Mouse (Mus musculus) gastrocnemius, postnatal 25 days (tissue): ENCODE results near the gene Cdyl2. TPM values are rescaled to one million over a fixed set of nuclear protein-coding genes. Genes with fewer than 3 reads are reported as not detected.
A peak's percentile ranks its signal among the peaks of the same experiment; 100 is the strongest.

Experiments
- DNase-seq: peaks from one replicate; pipeline ENCODE4 v3.0.0; 2022
- long read RNA-seq, 2 experiments: library from polyadenylated mRNA; stranded (forward); transcript quantifications; one replicate each; pipeline ENCODE4 v2.0.0; 2021
- total RNA-seq, 2 experiments: library from RNA; stranded (reverse); gene quantifications; 1 replicate in 1 of 2; 2 replicates in 1 of 2; pipeline ENCODE4 v1.2.3; 2021

Gene Cdyl2
- 1 to 10 TPM; 2.9 to 3.2 TPM for total RNA-seq
- long read RNA-seq, experiment 1, partial matches to known transcripts = 0 of 1 reads
- long read RNA-seq, experiment 1, other reads (novel, unspliced or antisense) = 1 of 1 reads
- long read RNA-seq, experiment 2, partial matches to known transcripts = 0 of 1 reads
- long read RNA-seq, experiment 2, other reads (novel, unspliced or antisense) = 0 of 1 reads

DNA sequence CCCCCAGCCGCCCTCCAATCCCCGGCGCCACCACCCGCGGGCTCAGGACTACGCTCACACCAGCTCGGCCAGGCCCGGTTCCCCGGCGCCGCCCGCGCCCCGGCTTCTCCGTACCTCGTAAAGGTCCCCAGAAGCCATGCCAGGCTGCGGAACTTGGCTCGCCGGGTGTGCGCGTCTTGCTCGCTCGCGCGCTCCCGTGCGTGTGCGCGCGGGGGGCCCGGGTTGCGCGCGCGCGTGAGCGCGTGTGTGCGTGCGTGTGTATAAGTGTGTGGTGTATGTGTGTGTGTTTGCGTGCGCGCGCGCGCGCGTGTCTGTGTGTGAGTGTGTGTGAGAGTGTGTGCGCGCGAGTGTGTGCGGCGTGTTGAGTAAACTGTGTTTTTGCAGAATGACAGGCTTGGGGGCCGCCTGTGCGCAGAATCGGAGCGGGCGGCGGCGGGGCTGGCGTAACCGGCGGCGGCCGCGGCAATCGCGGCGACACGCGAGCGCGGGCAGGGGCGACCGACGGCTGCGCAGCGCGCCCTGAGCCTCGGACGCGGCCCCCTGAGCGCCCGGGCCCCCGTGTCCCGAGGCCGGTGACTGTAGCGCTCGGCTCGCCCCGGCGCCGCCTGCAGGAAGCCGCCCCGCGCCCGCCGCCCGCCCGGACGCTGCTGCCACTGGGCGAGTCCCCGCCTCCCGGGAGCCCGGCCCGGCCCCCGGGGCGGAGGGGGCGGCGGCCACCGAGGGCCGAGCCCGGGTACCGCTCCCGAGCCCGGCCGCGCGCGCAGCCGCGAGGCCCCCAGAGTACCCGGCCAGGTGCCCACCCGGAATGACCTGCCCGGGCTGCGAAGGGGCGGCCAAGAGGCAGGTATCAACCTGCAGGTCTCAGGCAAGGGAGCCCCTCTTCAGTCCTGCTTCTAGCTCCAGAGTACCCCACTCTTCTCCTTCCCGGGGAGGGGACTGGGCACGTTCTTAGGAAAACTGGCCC, at the start of gene Cdyl2:
Gene Cdyl2, minus strand, starts transcription at position 308 of the 964 bp plus-strand sequence.
- DNase-seq = peak; percentile 76

DNA sequence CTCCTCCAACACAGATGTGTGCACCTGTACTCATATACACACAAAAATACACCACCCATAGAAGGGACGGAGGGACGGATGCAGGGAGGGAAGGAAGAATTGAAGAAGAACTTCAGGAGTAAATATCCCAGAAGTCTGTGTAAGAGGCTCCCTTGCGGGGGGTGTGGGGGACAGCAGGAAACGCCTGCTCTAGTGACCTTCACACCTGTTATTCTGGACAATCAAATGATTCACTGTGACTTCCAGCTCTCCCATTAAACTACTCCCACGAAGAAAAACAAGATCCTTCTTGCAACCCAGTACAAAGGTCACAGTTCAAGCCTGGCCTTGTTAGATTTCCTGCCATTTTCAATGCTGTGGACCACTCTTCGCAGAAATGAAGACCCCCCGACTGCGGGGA, 47.8 kb upstream of the Cdyl2 start:
- no peak for DNase-seq

DNA sequence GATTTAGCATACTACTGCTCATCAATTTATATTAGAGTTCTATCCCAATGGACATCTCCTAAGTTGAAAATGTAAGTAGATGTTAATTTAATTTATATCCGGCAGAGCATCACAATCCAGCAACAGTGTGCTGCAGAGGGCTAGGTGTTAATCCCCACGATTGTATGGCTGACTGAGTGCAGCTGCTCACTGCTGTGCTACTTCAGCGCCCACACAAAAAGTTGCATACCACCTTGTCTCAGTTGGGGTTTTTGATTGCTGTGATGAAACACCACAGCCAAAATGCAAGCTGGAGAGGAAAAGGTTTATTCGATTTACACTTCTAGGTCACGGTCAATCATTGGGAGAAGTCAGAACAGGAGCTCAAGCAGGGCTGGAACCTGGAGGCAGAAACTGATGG, 41.4 kb upstream of the Cdyl2 start:
- DNase-seq = no peak

DNA sequence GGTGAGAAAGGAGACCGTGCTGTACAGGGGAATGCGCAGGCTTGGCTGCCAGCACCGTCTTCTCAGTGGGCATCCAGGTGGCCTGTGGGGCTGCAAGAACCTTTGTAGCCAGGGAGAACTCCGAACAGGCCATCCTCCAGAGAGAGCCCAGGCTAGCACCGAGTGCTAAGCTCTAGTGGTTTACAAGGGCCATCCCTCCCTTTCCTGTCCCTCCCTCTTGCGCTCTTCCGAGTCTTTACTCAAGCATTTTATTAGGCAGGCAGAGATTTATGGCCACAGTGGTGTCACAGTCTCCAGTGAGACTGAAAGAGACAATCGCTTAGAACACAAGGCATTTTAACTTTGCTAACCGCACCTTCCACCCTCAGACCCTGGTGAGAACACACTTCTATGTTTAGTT, 39.9 kb upstream of the Cdyl2 start:
- no peak for DNase-seq

DNA sequence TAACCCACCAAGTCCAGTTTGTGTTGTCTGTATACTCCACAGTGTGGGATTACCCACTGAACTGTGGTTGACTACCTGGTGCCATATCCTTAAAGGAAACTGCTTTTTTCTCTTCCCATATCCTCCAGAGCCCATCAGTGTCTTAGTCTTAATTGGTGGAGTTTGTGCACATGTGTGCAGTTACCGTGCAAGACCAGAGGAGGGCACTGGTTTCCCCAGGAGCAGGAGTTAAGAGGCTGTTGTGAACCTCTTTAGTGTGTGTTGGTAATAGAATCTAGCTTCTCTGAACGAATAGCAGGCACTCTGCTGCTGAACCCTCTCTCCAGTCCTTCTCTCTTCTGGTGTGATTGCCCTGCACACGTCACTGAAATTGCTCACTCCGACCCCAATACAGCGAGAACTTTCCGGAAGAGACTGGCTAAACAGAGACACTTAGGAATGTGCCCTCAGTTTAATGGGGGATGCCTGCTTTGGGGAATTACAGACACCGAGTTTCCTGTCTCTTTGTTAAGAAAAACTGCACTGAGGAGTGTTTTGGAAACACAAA, 39.1 kb upstream of the Cdyl2 start:
- no peak for DNase-seq

DNA sequence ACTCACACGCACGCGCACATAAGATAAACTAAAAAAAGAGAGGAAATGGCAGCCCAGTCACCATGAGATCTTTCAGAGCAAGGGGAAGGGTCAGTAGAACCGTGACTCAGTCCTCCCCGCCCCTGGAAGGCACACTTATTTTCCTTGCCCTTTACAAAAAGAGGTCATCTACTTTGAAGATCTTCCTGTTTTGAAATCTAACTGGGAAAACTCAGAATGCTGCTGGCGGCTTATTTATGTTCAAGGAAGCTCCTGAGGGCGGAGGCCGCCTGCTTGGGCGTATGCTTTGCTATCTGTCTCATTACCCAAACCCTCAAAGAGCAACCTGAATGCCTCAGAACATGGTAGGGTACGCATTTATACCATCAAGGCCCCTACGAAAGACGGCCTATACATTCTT, 38.0 kb upstream of the Cdyl2 start:
- no peak for DNase-seq

DNA sequence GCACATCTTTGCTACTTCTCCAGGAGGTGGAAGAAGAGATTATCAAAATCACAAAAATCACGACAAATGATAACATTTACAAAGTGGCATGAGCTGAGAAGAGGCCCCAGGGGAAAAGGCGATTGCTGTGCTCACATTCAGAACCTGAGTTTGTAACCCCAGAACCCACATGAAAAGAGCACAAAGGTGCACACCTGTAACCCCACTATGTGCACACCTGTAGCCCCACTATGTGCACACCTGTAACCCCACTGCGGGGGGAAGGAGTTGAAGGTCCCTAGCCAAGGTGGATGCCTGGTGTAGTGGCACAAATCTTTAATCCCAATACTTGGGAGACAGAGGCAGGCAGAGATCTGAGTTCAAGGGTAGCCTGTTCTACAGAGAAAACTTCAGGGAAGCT, 23.4 kb upstream of the Cdyl2 start:
- no peak for DNase-seq

DNA sequence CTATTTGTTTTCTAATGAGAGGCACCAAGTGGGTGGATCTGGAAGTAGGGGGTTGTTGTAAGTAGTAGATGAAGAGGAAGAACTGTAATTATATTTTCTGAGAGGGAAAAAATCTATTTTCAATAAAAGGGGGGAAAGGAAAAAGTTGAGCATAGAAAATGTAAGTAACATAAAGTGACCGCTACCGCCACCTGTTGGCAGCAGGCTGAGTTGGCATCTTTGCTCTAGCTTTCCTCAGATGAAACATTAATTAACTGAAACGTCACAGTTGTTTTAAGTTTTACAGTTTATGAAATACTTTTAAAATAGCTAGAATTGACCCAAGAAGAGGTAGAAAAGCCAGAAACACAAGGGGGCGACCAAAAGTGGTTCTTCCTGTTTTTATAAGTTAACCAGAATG, 22.8 kb upstream of the Cdyl2 start:
- DNase-seq = no peak

DNA sequence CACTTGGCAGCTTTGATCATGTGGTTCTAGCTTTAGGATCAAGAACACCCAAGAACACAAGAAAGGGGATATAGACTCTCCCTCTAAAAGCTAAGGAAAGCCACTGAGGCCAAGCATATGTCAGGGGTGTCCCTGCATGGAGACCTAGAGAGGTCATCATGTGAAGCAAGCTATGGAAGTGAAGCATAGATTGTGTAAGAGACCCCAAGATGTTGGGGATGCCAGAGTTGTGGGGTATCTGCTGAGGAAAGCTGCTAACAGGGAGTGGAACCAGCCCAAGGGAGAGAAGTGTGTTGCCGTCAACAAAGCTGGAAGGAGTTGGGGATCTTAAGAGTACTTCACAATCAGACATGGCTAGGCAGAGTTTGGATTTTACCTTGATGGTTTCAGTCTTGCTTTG, 7.9 kb upstream of the Cdyl2 start:
- DNase-seq = no peak

DNA sequence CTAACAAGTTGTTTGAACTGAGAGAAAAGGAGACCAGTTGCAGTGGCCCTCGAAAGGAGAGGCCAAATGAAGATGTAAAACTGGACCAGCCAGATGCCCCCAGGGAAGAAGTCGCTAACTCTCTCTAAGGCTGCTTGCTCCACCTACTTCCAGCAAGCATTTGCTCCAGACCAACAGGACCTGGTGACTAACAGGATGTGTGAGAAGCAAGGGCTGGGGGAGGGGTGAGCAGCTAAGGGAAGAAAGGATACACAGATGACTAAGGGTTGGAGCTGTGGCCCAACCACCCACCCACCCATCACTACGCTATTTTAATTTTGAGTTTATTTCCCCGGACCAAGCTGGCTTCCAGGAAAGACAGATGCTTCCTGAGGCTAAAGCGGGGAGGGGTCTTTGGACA, 2.5 kb upstream of the Cdyl2 start:
- no peak for DNase-seq

DNA sequence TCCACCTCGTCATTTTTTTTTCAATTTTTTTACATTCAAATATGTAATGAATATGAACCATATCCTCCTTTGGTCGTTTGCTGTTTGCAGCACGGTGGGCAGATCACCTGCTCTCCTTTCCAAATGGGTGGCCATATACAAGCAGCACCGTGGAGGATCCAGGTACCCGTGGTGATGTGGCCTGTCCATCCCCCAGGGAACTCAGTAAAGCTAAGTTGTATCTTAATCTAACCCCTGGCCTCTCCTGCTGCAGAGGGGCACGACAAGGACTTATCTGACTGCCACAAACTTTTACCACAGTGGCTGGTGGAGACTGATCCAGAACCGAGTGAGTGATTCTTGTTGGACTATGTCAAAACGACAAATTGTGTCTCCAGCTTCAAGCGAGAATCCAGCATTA, 1.4 kb upstream of the Cdyl2 start:
- DNase-seq = no peak

DNA sequence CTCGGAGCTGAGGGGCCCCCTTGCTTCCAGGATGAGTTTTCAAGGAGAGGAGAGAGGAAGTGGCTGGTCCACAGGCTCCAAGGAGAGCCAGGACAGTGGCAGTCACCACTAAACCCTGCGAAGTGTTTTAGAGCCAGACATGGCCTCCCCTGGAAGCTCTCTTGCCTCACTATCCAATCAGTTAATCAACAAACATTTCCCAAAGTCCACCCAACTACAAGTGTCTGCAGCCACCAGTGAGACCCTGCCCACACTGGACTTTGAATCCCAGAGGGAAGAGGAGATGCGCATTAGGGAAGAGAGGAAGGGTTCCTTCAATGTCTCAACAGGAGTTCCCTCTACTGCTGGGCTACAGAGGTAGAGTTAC, 840 bp upstream of the Cdyl2 start:
- DNase-seq = no peak

DNA sequence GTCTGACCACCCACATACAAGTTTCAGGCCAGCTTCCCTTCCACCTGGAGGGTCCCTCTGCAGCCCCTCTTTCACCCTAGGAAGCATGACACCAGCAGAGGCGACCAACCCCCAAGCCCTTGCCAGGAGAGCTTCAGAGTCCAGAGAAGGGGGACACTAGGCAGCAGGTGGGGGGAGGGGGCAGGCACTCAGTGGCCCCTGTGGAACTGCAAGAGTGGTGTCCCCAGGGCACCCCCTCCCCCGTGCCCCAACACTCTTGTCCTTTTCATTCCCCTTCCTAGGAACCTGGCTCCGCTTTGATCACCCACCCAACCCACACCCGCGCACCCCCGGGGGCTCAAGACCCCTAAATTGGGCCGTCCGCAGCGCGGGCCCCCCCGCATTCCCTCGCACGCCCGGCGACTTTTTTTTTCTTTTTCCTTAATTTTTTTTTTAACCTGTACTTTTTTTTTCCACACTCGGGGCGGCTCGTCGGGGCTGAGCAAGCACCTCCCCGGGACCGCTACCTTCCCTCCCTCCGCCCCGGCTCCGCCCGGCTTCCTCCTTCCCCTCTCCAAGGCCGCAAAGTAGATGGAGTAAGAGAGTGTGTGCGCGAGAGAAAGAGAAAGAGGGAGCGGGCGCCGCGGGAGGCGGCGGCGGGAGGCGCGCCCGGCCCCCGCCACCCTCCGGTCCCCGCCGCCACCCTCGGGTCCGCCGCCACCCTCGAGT, 661 bp downstream of the Cdyl2 start:
- DNase-seq = peak; percentile 20

DNA sequence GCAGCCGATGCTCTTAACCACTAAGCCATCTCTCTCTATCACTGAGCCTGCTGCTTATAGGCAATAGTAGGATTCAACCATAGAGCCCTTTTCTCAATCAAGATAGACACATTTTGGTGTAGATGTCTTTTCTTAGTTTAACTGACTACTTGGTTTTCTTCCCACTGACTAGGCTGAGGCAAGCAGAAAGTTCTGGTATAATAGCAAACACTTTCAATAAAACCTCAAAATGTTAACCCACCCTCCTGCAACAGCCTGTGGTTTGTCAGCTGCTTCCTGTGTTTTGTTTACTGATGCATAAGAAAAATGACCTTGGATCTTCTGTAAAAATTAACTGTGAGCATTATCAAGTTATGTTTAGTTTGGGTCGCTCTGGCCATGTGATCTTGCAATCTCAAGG, 11.3 kb downstream of the Cdyl2 start:
- no peak for DNase-seq

DNA sequence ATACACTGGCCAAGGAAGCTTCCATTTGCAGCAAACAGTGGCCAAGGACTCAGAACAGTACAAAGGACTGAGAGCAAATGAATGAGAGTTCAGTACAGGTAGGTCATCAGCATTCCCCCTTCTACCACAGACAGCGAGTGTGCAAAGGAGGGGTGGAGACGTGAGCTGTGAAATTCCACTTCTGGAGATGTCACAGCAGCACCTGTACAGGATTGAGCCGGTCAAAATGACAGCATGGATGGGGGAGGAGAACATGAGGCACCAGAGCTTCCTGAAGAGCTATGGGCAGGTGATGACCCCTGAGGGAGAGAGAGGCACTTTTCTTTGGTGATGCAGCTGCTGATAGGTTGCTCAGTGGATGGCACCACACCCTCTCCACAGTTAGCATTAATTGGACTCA, 25.3 kb downstream of the Cdyl2 start:
- no peak for DNase-seq

DNA sequence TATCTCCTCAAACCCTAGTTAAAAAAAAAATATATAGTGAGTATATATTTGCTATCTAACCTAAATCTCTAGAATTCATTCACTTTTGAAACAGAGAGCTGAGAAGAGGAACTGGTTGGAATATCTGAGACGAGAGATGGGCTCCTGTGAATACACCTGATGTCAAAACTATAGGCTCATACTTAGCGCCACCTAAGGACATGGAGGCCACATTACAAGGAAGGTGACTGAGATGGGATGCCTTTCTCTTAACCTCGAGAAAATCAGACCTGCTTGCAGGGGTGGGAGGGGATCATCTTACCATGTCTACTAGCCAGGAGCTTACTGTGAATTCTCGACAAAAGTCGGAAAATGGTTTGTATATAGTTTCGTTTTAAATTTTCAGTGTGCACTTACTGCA, 30.3 kb downstream of the Cdyl2 start:
- DNase-seq = no peak

DNA sequence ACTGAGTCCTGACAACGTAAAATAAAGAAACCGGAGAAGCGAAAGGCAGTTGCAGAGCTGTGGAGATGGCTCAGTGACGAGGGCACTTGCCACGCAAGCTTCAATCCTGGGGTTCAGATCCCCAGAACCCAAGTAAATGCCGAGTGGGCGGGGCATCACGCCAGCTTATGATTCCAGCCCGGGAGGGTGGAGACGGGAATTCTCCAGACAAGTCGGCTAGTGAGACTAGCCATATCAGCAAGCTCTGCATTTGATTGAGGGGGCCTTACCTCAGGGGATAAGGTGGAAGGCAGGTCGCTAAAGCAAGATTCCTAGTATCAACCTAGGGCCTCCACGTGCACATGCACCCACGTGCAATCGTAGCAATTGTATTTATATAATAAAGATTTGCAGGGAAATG, 39.9 kb downstream of the Cdyl2 start:
- no peak for DNase-seq

DNA sequence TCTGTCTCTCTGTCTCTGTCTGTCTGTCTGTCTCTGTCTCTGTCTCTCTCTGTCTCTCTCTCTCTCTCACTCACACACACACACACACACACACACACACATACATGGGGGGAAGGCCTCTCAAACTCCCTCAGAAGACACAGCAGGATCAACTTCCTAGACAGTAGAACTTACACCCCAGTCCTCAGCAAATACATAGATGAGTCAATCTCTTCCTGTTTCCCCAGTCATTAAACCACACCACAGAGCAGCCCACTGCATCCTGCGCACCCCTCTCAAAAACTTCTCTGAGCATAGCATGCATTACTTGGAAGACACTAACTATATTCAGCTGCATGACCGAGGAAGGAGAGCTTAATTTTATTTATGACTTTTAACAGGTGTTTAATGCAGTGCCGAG, 43.0 kb downstream of the Cdyl2 start:
- no peak for DNase-seq

DNA sequence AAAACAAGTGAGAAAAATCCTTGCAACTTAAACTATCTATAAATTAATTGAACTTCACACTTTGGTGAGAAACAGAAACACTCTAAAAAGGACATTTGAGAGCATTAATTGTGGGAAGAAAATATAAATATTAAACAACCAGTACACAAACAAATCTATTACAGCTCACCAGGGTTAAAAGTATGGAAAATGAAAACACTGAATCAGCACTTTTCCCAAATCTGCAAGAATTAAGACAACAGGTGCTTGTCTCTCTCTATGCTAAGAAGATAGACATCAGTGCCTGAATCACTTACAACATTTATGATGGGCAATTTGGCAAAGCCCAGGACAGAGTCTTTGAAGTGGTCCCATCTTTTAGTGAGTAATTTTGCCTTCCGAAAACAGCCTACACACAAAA, 56.6 kb downstream of the Cdyl2 start:
- DNase-seq = no peak

DNA sequence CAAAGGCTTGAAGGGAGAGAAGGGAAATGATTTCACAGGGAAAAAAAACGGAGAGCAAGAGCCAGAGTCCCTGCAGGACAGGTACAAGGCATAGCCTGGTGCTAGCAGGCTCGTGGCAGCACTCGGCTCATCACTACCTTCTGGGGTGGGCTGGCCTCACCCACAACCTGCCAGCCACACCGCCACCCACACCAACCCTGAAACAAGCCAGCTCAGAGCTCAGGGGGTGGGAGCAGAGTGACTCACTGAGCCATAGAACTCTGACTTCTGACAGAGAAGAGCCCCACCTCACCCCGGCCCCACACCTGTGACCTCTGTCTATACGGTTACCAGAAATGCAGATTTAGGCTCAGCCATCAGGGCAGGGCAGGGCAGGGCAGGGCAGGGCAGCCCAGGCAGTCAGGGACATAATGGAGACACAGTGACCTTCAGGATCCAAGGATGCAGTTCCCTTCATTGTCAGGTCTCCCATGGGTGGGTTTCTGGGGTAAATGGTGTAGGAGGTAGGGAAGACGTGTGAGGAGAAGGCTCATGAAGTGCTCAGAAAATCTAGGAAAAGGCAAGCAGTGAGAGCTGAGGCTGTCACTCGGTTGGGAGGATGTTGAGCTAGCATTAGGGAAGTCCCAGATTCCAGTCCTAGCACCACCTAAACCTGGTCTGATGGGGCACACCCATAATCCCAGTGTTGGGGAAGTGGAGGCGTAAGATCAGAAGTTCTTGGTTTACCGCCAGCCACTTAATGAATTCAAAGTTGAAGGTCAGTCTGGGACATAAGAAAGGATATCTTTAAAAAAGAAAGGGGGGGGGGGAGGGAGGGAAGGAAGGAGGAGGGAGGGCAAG, 58.6 kb downstream of the Cdyl2 start:
- no peak for DNase-seq

DNA sequence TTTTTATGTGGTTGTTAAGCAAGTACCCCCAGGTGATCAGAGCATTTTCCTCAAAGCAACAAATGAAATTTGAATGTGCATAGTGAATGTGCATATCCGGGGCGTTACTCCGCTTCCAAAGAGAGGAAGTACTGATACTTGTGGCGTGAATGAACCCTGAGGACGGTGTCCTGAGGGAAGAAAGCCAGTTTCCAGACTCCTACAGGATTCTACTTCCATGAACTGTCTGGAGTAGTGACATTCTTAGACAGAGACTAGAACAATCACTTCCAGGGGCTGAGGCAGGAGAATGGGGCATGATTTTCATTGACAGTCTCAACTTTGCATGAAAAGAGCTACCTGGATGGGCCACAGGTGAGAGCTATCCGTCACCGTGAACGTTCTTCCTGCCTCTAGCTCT, 59.3 kb downstream of the Cdyl2 start:
- no peak for DNase-seq

DNA sequence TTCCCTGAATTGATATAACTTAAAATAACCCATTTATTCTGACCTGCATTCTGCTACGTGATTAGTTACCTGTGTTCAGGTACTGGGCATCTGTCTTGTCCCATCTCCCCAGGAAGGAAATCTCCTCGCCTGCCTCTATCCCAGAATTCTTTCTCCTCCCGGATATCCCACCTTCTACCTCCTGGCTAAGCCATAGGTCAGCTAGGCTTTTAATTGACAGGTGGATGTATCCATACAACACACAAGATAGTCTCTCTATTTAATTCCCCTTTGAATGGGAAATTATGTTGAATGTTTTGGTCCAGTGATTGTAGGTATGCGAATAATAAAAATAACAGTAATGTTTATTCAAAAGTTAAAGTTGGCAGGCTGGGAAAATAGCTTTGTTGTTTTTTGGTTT, 59.7 kb downstream of the Cdyl2 start:
- DNase-seq = no peak
